Mouse (Mus musculus): Measurements from ENCODE around the gene Scml4. TPM values are rescaled to one million over a fixed set of nuclear protein-coding genes. Genes with fewer than 3 reads are reported as not detected.

Gene Scml4
- polyA plus RNA-seq, 1 experiment = 0.73 TPM

DNA sequence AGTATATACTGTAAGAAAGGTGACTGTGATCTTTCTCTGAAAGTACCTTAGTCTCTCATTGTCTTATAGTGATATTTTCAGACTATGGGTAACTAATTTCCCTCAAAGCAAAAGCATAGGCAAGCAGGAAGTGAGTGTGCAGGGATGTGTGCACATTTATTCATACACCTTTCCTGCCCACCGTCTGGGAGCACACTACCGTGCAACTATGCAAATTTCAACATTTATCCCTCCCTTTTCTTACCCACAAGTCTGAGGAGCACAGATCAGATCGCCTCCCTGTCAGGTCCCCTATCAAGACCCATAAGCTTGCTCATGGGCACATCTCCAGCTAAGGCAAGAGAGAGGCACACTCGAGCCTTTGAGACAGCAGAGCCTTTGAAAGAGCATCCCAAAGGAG lies 41.2 kb downstream of the Scml4 start:
- no peak for DNase-seq (ENCODE audit: low spot score)

DNA sequence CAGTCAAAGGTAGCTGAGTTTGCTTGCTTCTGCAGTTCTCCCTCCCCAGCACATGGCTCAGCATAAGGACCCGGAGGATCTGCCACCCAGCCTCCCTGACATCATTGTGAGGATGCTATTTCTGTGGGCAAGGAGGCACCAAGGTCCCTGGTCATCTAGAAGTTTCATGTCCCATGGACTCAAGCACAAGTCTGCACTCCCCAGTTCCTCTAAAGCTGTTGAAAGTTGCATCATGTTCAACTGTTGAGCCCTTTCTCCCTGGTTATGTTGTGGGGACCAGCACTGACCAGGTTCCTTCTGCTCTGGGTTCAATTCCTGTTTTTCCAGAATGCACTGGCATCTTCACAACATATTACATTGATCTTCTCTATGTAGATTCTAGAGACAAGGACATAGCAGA lies 42.9 kb downstream of the Scml4 start:
- no peak for DNase-seq (ENCODE audit: low spot score)

DNA sequence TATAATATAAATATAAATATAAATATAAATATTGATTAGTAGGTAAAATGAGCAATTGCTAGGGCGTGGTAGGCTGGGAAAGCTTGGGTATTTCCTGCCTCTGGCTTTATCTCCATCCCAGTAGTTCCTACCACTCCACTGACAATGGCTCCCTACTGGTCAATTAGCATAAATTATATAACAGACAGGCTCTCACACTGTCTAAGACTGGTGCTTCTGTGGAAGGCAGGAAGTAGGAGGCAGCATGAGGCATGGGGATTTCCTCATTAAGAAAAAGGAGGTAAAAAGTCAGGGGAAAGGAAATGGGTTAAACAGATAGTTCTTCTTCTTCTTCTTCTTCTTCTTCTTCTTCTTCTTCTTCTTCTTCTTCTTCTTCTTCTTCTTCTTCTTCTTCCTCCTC lies 48.4 kb downstream of the Scml4 start:
- no peak for DNase-seq (ENCODE audit: low spot score)

DNA sequence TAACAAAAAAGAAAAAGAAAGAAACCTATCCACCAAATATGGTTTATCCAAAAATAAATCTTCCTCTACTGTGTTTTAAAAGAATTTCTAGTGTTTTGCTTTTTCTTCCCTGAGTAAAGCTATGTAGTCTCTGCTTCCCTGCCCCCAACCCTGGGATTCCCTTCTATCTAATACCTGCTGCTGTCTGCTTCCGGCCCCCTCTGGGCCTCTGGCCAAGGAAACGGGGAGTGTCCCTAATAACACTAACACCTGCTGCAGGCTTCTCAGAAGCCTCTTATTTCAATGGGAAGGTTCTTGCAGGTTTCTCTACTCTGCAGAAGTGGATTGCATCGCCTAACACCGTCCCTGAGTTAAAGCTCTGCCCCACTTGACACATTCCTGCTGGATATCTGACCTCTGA lies 50.4 kb downstream of the Scml4 start:
- no peak for DNase-seq (ENCODE audit: low spot score)

DNA sequence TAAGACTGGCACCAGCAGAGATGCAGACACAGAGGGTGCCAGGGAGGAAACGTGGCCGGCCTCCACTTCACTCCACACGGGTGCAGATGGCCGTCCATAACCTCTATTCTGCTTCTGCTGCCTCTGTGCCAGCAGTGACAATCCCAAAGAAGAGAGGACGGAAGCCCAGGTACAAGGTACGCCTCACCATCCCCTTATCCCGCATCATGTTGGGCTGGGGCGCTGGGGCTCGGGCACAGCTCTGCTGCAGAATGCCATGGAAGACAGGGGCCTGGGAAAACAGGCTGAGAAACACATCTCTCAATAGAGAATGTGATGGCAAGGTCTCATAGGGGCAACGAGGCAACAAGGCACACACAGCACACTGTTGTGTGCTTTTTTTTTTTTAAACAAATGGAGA lies 51.9 kb downstream of the Scml4 start:
- no peak for DNase-seq (ENCODE audit: low spot score)

DNA sequence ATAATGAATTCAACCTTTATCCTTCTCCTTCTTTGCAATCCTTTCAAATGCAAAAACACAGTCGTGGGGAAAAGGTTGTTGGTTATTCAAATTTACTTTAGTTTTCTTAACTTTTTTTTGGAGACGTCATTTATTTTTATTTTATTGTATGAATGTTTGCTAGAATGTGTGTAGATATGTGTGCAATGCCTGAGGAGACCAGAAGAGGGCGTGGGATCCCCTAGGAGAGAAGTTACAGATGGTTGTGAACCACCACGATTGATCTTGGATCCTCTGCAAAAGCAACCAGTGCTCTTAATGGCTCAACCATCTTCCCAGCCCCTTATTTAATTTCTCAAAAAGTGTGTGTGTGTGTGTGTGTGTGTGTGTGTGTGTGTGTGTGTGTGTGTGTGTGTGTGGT lies 53.0 kb downstream of the Scml4 start:
- DNase-seq (ENCODE audit: low spot score) = no peak

DNA sequence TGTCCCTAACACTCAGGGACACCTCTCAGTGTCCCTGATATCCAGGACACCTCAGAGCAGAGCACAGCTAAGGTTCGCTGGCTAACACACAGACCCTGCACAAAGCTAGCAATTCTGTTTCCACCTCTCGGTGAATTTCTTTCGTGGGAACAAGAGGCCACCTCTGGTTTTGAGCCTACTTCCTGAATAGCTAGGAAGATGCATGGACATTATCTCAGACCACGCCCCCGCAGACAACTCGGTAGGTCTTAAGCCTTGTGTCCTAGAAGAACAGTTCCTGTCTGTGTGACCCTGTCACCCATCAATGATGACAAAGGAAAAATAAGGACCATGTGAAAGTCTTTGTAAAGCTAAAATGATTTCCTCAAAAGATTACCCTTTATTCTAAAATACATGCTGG lies 54.0 kb downstream of the Scml4 start:
- DNase-seq (ENCODE audit: low spot score) = no peak

DNA sequence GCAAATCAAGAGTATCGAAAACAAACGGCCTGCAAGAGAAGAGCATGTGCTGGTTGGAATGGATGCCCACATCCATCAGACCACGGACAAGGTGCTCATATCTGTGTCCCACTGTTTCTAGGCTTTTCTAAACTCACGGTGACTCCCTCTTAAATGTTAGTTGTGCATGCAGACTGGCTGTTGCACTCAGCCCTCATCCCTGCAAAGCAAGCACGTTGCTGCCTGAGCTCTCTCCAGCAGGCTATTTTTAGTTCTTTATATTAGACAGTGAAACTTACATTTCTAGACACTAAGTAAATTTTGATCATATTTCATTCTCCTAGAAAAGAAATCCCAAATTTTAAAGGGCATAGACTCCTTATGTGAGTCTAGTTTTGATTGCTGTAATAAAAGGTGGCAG lies 57.2 kb downstream of the Scml4 start:
- DNase-seq (ENCODE audit: low spot score) = no peak

DNA sequence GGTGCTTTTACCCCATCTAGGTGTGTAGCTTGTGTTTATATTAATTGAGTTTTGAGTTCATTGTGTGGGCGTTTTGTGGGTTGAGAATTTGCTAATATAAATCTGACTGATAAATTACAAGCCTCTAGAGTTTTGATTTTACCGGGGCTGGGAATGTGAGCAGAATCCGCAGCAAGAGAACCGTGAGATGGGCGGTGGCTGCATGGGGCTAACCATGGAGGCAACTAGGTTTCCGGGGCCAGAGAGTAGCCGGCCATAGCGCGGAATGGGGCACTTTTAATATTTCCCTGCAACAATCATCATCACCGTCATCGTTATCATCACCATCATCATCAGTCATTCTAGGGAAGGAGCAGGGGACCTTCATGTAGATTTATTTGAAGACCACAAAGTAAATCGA lies 59.6 kb downstream of the Scml4 start:
- DNase-seq (ENCODE audit: low spot score) = no peak

DNA sequence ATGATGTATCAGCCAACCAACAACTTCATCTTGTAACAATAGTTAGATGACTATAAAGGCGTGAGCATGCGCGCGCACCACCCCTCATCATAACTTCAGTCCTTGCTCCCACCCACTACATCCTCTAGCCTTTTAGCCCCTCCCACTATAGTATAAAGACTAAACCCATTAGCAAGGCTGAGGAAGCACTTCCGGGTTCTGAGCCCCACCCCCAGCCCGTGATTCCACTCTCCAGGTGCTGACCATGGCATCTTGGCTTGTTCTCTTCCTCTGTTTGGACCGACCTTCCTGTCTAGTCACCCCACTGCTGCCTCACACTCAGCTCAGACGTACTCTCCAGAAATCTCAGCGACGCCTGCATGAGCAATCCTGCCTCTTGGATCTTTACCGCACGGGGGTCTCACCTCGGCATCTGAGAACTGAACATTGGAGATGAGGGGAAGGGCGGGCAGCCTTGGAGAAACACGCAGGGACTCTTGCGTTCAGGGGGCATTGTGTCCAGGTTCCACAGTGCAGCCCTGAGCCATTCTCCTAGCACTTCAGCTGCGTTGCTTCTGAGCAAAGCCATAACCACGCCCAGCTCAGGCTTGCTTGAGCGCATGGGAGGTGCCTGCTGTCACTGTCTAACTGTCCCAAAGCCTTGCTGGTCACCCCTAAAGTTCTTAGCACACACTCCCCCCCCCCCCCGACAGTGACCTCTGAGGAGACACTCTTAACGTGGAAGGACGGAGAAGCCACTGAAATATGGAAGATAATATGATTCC lies 65.1 kb downstream of the Scml4 start:
- DNase-seq (ENCODE audit: low spot score) = no peak

DNA sequence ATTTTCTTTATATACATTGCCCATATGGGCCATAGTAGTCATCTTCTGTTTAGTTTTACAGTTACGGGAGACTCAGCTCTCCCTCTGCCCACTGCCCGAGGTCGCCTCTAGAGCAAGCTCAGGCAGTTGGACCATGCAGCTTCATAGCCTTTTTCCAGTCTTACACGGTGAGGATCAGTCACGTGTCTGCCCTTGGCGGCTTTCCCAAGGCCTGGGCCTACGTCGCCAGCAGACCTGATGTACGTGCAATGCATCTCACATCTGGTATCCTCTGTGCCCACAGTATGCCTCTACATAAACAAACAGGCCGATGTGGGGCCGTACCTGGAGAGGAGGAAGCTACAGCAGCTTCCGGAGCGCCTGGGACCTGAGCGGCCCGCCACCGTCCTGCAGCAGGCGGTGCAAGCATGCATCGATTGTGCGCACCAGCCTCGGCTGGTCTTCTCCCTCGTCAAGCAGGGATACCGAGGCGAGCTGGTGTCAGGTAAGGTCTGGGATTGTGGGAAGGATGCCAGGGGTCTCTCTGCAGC lies 70.0 kb downstream of the Scml4 start:
- no peak for DNase-seq (ENCODE audit: low spot score)

DNA sequence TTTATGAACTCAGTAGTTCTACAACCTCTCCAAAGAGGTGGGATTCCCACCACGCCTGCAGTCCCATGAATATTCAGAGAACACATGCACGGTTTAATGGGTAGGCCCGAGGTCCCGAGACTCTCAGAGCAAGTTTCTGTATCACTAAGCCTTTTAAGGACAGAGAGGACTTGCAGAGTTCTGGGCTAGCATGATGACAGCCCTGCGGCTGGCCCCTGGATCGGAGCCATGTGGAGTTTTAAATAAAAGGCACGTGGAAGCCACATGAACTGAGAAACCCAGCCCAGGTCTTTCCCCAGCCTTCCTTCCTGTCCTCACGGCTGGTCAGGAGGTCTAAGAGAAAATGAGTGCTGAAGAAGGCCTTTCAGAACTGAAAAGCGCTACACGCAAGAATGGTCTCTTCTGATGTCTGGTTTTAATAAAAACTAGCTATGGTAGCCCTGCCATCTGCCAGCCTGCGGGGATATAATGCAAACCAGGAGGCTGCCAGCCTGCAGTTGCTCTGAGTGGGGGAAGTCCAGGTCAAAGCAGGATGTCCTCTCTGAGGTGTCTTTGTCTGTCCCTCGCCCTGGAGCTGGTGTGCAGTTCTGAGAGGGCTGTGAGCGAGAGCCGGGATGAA lies 72.8 kb downstream of the Scml4 start:
- DNase-seq (ENCODE audit: low spot score) = no peak

DNA sequence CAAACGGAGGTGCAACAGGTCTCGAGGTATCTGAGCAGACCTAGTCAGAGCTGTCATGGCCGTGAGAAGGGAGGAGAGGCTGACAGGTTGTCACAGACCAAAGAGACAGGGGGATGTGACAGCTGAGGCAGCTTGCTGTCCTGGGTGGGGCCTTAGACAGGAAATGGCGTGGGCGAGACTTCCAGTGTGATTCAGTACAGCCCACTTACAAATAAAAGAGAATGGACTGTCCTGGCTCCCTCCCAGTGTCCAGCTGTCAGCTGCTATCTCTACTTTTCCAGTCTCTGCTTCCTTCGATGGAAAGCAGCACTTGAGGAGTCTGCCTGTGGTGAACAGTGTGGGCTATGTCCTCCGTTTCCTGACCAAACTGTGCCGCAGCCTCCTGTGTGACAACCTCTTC lies 74.5 kb downstream of the Scml4 start:
- no peak for DNase-seq (ENCODE audit: low spot score)

DNA sequence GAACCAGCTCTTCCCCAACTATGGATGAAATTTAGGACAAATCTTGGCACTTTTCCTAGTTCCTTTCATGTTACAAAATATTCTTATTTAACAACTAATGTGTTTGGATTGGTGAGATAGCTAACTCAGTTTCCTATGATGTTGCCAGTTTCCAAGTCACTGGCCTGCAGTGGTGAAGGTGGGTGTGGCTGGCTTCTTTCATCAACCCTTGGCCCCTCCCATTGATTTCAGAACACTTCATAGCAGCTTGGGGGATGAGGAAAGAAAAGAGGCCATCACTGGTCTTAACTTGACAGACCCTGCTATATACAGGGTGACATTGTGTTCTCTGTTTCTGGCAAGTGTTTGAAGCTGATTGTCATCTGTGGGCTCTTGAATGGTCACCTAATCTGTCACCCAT lies 76.0 kb downstream of the Scml4 start:
- DNase-seq (ENCODE audit: low spot score) = no peak

DNA sequence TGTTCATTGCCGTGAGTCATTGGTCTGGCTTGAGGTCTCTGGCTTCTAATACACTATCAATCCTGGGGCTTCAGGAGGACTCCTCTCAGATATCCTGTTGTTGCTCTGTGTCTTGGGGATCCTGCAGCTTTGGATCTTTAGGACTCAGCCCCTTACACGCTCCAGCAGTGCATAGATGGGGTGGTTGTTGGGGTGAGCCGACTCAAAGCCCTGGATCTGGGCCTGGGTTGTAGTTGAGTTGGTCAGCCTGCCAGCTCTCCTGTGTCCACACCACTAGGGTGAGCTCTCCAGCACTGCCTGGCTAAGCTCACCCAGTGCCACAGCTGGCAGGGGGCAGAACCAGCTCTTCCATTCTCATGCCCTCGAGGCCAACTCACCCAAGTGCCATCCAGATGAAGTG lies 78.2 kb downstream of the Scml4 start:
- no peak for DNase-seq (ENCODE audit: low spot score)

DNA sequence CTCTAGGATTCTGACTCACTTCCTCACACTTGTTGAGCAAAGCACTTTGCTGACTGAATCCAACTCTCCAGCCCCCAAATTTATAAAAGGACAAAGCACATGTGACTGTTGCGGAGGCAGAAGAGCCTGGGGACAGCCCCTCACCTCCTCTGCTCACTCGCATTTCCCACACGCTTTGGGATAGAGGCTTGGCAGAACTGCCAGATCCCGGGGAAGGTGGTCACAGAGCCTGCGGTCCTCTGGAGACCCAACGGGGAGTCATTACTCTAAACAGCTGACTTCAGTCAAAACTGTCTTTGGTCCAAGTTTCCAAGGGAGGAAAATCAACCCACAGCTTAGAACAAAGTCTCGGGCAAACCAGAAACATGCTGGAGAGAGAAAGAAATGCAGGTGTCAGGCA lies 79.5 kb downstream of the Scml4 start:
- no peak for DNase-seq (ENCODE audit: low spot score)

DNA sequence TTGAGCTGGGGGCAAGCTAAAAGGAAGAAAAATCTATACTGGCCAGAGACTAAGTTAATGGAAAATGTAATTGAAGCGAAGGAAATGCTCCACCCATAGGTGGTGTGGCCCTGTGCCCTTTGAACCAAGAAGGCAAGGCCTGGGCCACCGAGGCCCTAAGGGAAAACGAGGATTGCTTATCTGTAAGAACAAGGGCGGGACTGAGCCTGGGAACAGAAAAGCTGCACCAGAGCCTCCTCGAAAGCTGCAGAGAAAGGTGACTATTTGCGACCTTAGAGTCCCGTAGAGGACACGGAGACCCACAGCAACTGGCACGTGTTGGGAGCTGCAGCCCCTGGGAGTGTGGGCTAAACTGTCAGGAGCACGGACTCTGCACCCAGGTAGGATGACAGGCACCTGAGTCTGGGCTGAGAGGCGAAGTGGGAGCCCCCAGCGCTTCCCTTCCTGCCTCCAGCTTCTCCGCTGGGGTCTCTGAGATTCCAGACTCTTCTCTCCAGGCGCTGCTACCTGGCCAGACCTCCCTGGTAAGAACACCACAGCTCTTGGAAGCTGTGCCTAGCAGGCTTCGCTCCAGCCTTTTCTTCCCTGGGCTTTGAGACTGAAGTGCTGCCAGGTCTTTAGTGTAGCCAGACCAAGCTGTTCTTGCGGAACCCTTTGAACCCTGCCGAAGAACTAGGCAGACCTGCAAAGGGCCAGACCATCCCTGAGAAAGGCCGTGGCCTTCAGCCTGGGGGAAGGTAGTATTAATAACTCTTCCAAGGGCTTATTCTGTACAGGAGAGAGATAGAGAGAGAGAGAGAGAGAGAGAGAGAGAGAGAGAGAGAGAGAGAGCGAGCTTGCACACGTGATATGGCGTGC lies 80.3 kb downstream of the Scml4 start:
- DNase-seq (ENCODE audit: low spot score) = no peak

DNA sequence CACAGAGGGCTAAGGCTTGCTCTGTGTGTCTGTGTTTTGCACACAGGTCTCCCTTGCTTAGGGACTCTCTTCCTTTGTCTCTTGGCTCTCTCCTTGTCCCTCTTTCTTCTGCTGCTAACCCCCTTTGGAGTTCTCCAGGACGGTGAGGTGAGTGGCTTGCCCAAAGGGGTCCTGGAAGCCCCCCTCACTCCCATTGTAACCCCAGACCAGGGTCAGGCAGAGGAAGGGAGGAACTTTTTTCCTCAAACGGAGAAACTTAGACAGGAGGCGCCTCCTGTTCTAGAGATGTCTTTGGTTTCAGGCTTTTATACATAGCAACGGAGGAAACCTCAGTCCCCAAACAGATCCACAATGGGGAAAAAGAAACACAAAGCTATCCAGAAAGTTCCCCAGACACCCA lies 81.1 kb downstream of the Scml4 start:
- DNase-seq (ENCODE audit: low spot score) = no peak

DNA sequence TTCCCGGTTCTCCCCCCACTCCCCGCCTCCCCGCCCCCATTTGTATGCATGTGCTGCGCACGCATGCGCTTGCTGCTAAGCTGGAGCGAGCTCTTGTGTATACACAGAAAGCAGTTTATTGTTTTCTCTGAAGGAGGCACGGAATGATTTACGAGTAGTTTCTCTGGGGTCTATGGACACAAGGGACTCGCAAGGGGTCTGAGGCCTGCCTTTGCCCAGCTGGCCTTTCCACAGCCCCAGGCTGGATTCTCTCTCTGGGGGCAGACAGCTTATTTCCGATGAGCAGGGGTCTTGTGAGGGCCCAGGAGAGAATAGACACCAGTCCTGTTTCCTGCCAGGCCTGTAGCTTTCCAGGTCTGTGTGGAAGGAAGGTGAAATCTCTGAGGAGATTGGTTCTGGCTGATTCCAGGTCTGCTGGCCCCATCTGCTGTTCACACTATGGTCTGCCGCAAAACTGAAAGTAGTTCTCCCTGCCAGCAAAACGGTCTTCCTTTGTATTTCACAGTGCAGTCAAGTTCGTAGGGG lies 81.6 kb downstream of the Scml4 start:
- DNase-seq (ENCODE audit: low spot score) = no peak

DNA sequence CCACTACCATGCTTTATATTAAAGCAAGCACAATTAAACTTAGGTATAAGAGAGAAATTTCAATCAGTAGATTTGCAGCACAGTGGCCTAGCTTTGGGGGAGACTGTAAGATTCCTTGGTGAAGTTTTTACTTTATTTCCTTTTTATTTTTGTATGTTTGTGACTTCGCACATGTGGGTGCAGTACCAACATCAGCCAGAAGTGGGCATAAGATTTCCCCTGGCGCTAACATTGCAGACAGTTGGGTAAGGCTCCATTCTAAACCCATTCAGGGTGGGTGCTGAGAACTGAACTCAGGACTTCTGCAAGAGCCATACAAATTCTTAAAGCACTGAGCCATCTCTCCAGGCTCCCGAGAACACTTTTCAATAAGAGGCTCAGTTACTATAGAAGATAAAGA lies 82.1 kb downstream of the Scml4 start:
- no peak for DNase-seq (ENCODE audit: low spot score)

DNA sequence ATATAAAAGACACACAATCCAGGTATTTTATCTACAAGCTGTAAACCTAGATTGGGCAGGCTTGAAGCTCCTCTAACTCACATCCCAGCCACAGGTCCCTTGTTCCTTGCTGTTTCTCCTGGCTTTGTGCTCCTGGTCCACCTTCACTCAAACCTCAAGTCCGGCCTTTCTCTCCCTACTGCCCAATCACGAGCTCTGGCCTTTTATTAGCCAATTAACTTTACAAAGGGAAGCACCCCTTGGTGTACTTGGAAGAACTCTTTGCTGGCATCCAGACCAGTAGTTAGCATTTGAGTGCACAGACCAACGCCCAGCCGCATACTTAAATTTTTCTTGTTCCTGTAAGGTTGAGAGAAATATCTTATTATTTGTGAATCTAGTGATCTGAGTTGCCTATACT lies 85.1 kb downstream of the Scml4 start:
- DNase-seq (ENCODE audit: low spot score) = no peak

DNA sequence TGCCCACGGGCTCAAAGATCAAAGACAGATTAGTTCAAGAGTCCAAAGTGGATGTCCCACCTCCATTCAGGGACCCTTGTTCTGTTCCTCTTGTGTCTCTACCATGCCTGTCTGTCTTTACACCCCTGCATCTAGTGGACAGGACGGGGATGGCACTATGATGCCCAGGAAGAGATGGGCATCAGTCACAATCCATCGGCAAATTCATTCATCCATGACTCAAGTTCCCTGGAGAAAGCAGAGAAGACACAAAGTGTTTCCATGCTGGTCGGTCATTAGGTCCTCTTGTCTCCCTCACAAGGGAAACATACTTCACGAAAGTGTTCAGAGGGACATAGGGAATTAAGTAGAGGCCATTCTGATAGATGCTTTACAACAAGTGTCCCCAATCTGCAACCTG lies 87.2 kb downstream of the Scml4 start:
- DNase-seq (ENCODE audit: low spot score) = no peak

Data from urinary bladder, adult 2 months (tissue).